Mouse (Mus musculus) left cerebral cortex, postnatal 14 days (tissue): ENCODE data around the gene Alg3. TPM values are rescaled to one million over a fixed set of nuclear protein-coding genes. Genes with fewer than 3 reads are reported as not detected.

Source experiments
- DNase-seq, 2 experiments: peaks; one replicate each; pipeline ENCODE4 v3.0.0; 2021 to 2022; ENCODE audit warnings: low spot score in 2 of 2, mixed read lengths in 1 of 2
- intact Hi-C: fragments of 180-260 bp; cut with DNase I; formaldehyde crosslinking; loops from one replicate; pipeline ENCODE4 v1.15.1; 2025
- long read RNA-seq, 2 experiments: library from polyadenylated mRNA; stranded (forward); transcript quantifications; one replicate each; pipeline ENCODE4 v2.0.0; 2021
- total RNA-seq, 2 experiments: library from RNA; stranded (reverse); gene quantifications; 2 replicates each; pipeline ENCODE4 v1.2.3; 2021

Gene Alg3
- total RNA-seq: 10 to 100 TPM; 13.0 to 14.3 TPM
- long read RNA-seq, experiment 1, transcript Alg3-201 (9 exons, 1,451 nt): major isoform, 9 of 10 reads
- long read RNA-seq, experiment 1, partial matches to known transcripts: 0 of 10 reads
- long read RNA-seq, experiment 1, other reads (novel, unspliced or antisense): 1 of 10 reads
- long read RNA-seq, experiment 2, transcript Alg3-201 (9 exons, 1,451 nt): major isoform, 6 of 8 reads
- long read RNA-seq, experiment 2, partial matches to known transcripts: 1 of 8 reads
- long read RNA-seq, experiment 2, other reads (novel, unspliced or antisense): 1 of 8 reads

- intact Hi-C loops: loop anchor here (5.0 kb wide), 1 partner anchor 41 kb away; the partner anchor contains the start of gene Psmd2
Measured at GRCm38 (mm10) chr16:20611357-20612227, at the start of gene Alg3, which contains the start of the genes Eef1akmt4 and Gm49333. Gene Alg3 (minus strand): TSS chr16:20611735. Gene Eef1akmt4 (plus strand): TSS chr16:20611593. Gene Gm49333 (plus strand): TSS chr16:20611610.

GRCm38 (mm10) chr16:20657661-20658060 is 46.1 kb upstream of the Alg3 start:
- intact Hi-C loops: no loop called here
- DNase-seq: no peak

More at GRCm38 (mm10) chr16:20611357-20612227, at the start of gene Alg3, which contains the start of the genes Eef1akmt4 and Gm49333:
- DNase-seq: peak; percentile 77 to 88

- no peak for DNase-seq
- intact Hi-C loops: loop anchor here (5.0 kb wide), 1 partner anchor 41 kb away; the partner anchor contains the start of genes Alg3, Eef1akmt4 and Gm49333
Measured at GRCm38 (mm10) chr16:20653315-20653714, 41.8 kb upstream of the Alg3 start.

GRCm38 (mm10) chr16:20651947-20652310 is 40.4 kb upstream of the Alg3 start:
- DNase-seq: no peak
- intact Hi-C loops: loop anchor here (5.0 kb wide), 1 partner anchor 40 kb away; the partner anchor contains the start of genes Alg3, Eef1akmt4 and Gm49333

GRCm38 (mm10) chr16:20651076-20651946 is 39.8 kb upstream of the Alg3 start, which contains the start of gene Psmd2:
Gene Psmd2 (plus strand): TSS chr16:20651652.
- peak; percentile 95 to 98 for DNase-seq
- intact Hi-C loops: loop anchor here (5.0 kb wide), 1 partner anchor 39 kb away; the partner anchor contains the start of genes Alg3, Eef1akmt4 and Gm49333

GRCm38 (mm10) chr16:20643911-20644310 is 32.4 kb upstream of the Alg3 start:
- no peak for DNase-seq
- intact Hi-C loops: loop anchor here (5.0 kb wide), 2 partner anchors 127 to 147 kb away; partner anchors contain the start of genes Dvl3 and Eif2b5

- peak; percentile 83 to 84 for DNase-seq
- intact Hi-C loops: loop anchor here (5.0 kb wide), 2 partner anchors 125 to 145 kb away; partner anchors contain the start of genes Dvl3 and Eif2b5
Measured at GRCm38 (mm10) chr16:20642161-20642560, 30.6 kb upstream of the Alg3 start.

GRCm38 (mm10) chr16:20638367-20638766 is 26.8 kb upstream of the Alg3 start:
- intact Hi-C loops: no loop called here
- DNase-seq: peak; percentile 69

- intact Hi-C loops: no loop called here
- no peak for DNase-seq
Measured at GRCm38 (mm10) chr16:20637410-20637809, 25.9 kb upstream of the Alg3 start.

GRCm38 (mm10) chr16:20629731-20630634 is 18.4 kb upstream of the Alg3 start, which contains the start of gene Ece2:
Gene Ece2 (plus strand): TSS chr16:20629828.
- DNase-seq: peak in 1 of 2 experiments; percentile 30
- intact Hi-C loops: no loop called here

- intact Hi-C loops: no loop called here
- DNase-seq: peak; percentile 47 to 60
Measured at GRCm38 (mm10) chr16:20628871-20629391, 17.4 kb upstream of the Alg3 start.

- intact Hi-C loops: no loop called here
- DNase-seq: no peak
Measured at GRCm38 (mm10) chr16:20623211-20623610, 11.7 kb upstream of the Alg3 start.

GRCm38 (mm10) chr16:20621991-20622685 is 10.6 kb upstream of the Alg3 start:
- intact Hi-C loops: no loop called here

GRCm38 (mm10) chr16:20621191-20621990 is 9.9 kb upstream of the Alg3 start, which contains the start of gene Camk2n2:
Gene Camk2n2 (minus strand): TSS chr16:20621287.
- intact Hi-C loops: no loop called here
- peak; percentile 24 to 47 for DNase-seq

More at GRCm38 (mm10) chr16:20621991-20622685, 10.6 kb upstream of the Alg3 start:
- DNase-seq: peak; percentile 74 to 75

GRCm38 (mm10) chr16:20620751-20621190 is 9.2 kb upstream of the Alg3 start:
- DNase-seq: no peak
- intact Hi-C loops: no loop called here

- no peak for DNase-seq
- intact Hi-C loops: no loop called here
Measured at GRCm38 (mm10) chr16:20620399-20620735, 8.8 kb upstream of the Alg3 start.
